Mouse (Mus musculus): Measurements from ENCODE around the gene Tmem151a.

Gene Tmem151a

GRCm38 (mm10) chr19:5045531-5045930 is 39.8 kb downstream of the Tmem151a start:
- no peak for DNase-seq (ENCODE audit: low spot score)

DNA sequence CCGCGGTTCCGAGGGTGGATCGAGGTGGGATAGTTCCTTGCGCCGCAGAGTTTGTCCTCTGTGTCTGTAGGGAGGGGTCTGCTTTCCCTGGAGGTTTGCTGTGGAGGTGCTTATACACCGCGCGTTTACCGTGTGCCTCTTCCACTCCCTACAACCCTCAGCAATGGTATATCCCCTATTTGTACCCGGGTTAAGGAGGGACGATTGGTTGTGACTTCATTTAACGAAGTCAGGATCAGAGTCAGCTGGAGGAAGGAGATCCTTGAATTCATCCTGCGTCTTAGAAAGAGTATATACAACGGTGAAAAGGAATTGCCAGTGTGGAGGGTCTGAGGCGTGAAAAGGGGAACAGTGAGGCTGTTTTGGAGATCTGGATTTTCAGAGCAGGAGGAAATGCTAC is 43.7 kb downstream of the Tmem151a start:
- no peak for DNase-seq (ENCODE audit: low spot score)

- DNase-seq (ENCODE audit: low spot score), result peak; percentile 95
Measured at GRCm38 (mm10) chr19:5040862-5041523, 44.3 kb downstream of the Tmem151a start, which contains the start of gene Brms1. Brms1 (plus strand) TSS chr19:5041354.

- peak; percentile 31 for DNase-seq (ENCODE audit: low spot score)
Measured at GRCm38 (mm10) chr19:5039301-5040114, 45.8 kb downstream of the Tmem151a start.

- DNase-seq (ENCODE audit: low spot score), result peak; percentile 94
Measured at GRCm38 (mm10) chr19:5038709-5039156, 46.6 kb downstream of the Tmem151a start, which contains the start of the genes B4gat1 and AC124502.3. B4gat1 (plus strand) TSS chr19:5038826. AC124502.3 (plus strand) TSS chr19:5038891.

GRCm38 (mm10) chr19:5037678-5038571 is 47.4 kb downstream of the Tmem151a start:
- DNase-seq (ENCODE audit: low spot score), result peak; percentile 87

DNA sequence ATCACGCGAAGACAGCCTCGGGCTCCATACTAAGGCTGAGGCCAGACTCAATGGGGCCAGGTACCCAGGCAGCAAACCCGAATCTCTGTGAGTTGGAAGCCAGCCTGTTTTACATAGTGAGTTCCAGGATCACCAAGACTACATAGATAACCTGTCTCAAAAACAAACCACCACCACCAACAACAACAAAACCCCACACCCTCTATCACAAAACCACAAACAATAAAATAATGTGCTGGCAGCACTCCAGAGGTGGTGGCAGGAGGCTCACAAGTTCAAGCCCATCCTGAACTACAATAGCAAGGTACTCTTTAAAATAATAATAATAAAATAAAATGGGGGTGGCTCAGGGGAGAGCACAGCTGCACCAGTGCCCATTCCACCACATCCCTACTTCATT is 48.8 kb downstream of the Tmem151a start:
- DNase-seq (ENCODE audit: low spot score), result no peak

DNA sequence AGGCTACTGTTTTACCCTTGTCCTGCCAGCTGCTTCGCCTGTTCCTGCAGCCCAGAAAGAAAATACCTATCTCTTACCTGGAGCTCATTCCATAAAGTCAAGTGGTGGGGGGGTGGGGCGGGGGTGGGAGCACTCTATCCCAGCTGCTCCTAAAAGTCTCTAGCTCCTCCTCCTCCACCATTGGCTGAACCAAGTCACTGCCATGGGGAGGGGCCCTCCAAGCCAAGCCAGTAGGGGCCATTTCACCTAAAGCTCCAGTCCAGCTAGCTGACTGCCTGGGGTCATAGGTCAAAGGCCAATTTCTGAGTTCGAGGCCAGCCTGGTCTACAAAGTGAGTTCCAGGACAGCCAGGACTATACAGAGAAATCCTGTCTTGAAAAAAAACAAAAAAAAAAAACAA is 52.6 kb downstream of the Tmem151a start:
- DNase-seq (ENCODE audit: low spot score), result no peak

DNA sequence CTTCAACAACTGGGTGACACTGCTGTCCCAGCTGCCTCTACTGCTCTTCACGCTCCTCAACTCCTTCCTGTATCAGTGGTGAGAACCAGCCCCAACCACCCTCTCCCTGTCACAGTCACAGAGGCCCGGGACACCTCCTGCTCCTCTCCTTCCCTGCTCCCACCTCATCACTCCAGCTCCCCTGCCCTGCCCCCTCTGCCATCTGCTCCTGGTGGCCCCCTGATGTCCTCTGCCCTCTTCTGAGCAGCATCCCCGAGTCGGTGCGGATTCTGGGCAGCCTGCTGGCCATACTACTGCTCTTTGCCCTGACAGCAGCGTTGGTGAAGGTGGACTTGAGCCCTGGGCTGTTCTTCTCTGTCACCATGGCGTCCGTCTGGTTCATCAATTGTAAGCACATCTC is 59.2 kb downstream of the Tmem151a start:
- no peak for DNase-seq (ENCODE audit: low spot score)

- DNase-seq (ENCODE audit: low spot score), result peak; percentile 88
Measured at GRCm38 (mm10) chr19:5023621-5024479, 61.5 kb downstream of the Tmem151a start, which contains the start of gene Slc29a2. Slc29a2 (plus strand) TSS chr19:5023860.

GRCm38 (mm10) chr19:5021416-5021815 is 63.9 kb downstream of the Tmem151a start:
- peak; percentile 36 for DNase-seq (ENCODE audit: low spot score)

All from MN1 (cell line).